Mouse (Mus musculus) left cerebral cortex, postnatal 25 days (tissue): Measurements from ENCODE around the gene Xpnpep2. TPM values are rescaled to one million over a fixed set of nuclear protein-coding genes. Genes with fewer than 3 reads are reported as not detected.

Source experiments
- DNase-seq, 2 experiments: peaks; one replicate each; pipeline ENCODE4 v3.0.0; 2022; ENCODE audit warnings: low spot score in 2 of 2, mixed read lengths in 1 of 2
- intact Hi-C: fragments of 180-260 bp; cut with DNase I; formaldehyde crosslinking; loops from one replicate; pipeline ENCODE4 v1.15.1; 2025
- total RNA-seq, 2 experiments: library from RNA; stranded (reverse); gene quantifications; 2 replicates each; pipeline ENCODE4 v1.2.3; 2021

The Xpnpep2 gene
- total RNA-seq, 2 experiments from 2014 or later, result 0.27 to 0.37 TPM

GRCm38 (mm10) chrX:48153949-48154348, 45.4 kb downstream of the Xpnpep2 start:
- intact Hi-C loops, result no loop called here
- DNase-seq, result no peak

GRCm38 (mm10) chrX:48155489-48155888, 47.0 kb downstream of the Xpnpep2 start:
- DNase-seq, result peak in 1 of 2 experiments; percentile 20
- intact Hi-C loops, result no loop called here

GRCm38 (mm10) chrX:48157396-48157795, 48.9 kb downstream of the Xpnpep2 start:
- intact Hi-C loops, result no loop called here
- DNase-seq, result no peak

- DNase-seq, result no peak
- intact Hi-C loops, result no loop called here
Measured at GRCm38 (mm10) chrX:48158229-48158919, 49.8 kb downstream of the Xpnpep2 start.

GRCm38 (mm10) chrX:48169892-48170291, 61.4 kb downstream of the Xpnpep2 start:
- intact Hi-C loops, result no loop called here
- DNase-seq, result no peak

GRCm38 (mm10) chrX:48170368-48170767, 61.8 kb downstream of the Xpnpep2 start:
- intact Hi-C loops, result no loop called here
- no peak for DNase-seq

- intact Hi-C loops, result no loop called here
- DNase-seq, result peak in 1 of 2 experiments; percentile 46
Measured at GRCm38 (mm10) chrX:48181844-48182243, 73.3 kb downstream of the Xpnpep2 start.

GRCm38 (mm10) chrX:48184703-48185102, 76.2 kb downstream of the Xpnpep2 start:
- intact Hi-C loops, result no loop called here
- DNase-seq, result no peak

Other genes with a start within 250 kb of the Xpnpep2 start
- 10 to 100 TPM; 40.3 to 43.6 TPM for gene Smarca1, start 215.8 kb upstream of the Xpnpep2 start, total RNA-seq
- 10 to 100 TPM; 48.5 to 58.4 TPM for gene Ocrl, start 196.3 kb upstream of the Xpnpep2 start, total RNA-seq
- 10 to 100 TPM; 20.1 to 29.9 TPM for gene Apln, start 73.9 kb upstream of the Xpnpep2 start, total RNA-seq
- gene Sash3, start 37.7 kb downstream of the Xpnpep2 start, total RNA-seq, result 1 to 10 TPM; 1.8 TPM
- 10 to 100 TPM; 52.3 to 53.8 TPM for gene Zdhhc9, start 100.2 kb downstream of the Xpnpep2 start, total RNA-seq
- gene Utp14a, start 148.1 kb downstream of the Xpnpep2 start, total RNA-seq, result 10 to 100 TPM; 13.4 to 14.9 TPM
- gene Bcorl1, start 232.6 kb downstream of the Xpnpep2 start, total RNA-seq, result 10 to 100 TPM; 16.6 to 19.4 TPM